Mouse (Mus musculus): ENCODE data around the gene Zbtb20.

- TF ChIP-seq CTCF (IDR thresholded peaks at IDR 0.05; ENCODE audit: low read depth) (no peak), EP300 (IDR thresholded peaks at IDR 0.05; ENCODE audit: low read depth) (no peak)
Observed at GRCm38 (mm10) chr16:43482125-43482524, 606.4 kb downstream of the Zbtb20 start.

Data from liver, embryonic 14.5 days (tissue).